Mouse (Mus musculus): Measurements from ENCODE around the gene Eva1c. TPM values are rescaled to one million over a fixed set of nuclear protein-coding genes. Genes with fewer than 3 reads are reported as not detected.

Eva1c gene
- polyA plus RNA-seq, 1 experiment from 2014 or later = 0.52 TPM

DNA sequence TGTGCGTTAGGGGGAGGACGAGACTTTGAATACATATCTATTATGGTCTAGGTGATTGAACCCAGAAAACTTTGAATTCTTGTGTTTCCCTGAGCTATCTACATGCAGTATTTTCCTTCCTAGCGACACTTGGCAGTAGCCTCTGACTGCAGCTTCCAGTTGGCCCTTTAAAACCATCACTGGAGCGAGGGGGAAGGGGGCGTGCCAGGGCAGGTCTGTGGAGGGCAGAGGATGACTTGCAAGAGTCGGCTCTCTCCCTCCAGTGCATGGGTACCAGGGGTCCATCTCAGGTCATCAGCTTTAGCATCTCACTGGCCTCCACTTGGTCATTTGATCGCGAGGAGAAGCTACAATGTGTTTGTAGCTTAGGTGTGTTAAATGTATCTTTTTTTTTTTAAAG lies 46.4 kb downstream of the Eva1c start:
- DNase-seq (ENCODE audit: low spot score) (no peak), ATAC-seq (replicated peaks; ENCODE audit: insufficient number of reproducible peaks, low FRiP score, low TSS enrichment, low read depth) (no peak)
- Histone ChIP-seq H3K27me3 (ENCODE audit: control insufficient read depth, insufficient read depth, low read length) (no peaks in the 10 kb centered on the region), H3K27ac (replicated peaks; ENCODE audit: low read depth, low read length) (no peak overlapping the region), H3K4me3 (ENCODE audit: low read depth, low read length) (no peak overlapping the region), H3K9me3 (replicated peaks; ENCODE audit: control insufficient read depth, low read length) (no peaks in the 10 kb centered on the region), H3K9ac (replicated peaks; ENCODE audit: low read length) (no peak overlapping the region), H3K4me1 (ENCODE audit: control insufficient read depth, insufficient read depth, low read length) (no peaks in the 10 kb centered on the region), H3K36me3 (replicated peaks; ENCODE audit: control insufficient read depth, insufficient read depth, low read depth, low read length) (no peaks in the 10 kb centered on the region), H3K4me2 (ENCODE audit: low read depth, low read length) (no peak overlapping the region)
- WGBS = 58% methylated on average over 8 of the region's 8 CpGs

DNA sequence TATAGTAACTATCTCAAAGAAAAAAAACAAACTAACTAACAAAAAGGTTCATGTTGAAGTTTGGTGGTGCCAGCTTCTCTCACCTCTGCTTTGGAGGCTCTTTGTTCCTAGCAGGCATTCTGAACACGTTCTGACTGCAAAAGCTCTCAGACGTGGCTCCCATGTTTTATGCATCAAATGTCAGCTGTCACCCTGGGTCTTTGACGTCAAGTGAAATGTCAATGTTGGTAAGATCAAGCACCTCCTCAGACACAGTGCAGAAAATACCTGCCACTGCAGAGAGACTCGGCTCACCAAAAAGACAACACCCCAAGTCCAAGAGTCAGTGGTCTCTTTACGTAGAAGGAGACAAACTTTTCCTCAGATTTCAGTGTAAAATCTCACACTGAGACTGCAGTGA lies 48.0 kb downstream of the Eva1c start:
- no peak overlapping the region for H3K4me2 ChIP-seq (ENCODE audit: low read depth, low read length)
- WGBS = 69% methylated on average over 5 of the region's 5 CpGs
- H3K9me3 ChIP-seq (replicated peaks; ENCODE audit: control insufficient read depth, low read length) = no peaks in the 10 kb centered on the region
- no peaks in the 10 kb centered on the region for H3K4me1 ChIP-seq (ENCODE audit: control insufficient read depth, insufficient read depth, low read length)
- no peaks in the 10 kb centered on the region for H3K27me3 ChIP-seq (ENCODE audit: control insufficient read depth, insufficient read depth, low read length)
- ATAC-seq (replicated peaks; ENCODE audit: insufficient number of reproducible peaks, low FRiP score, low TSS enrichment, low read depth) = no peak
- H3K9ac ChIP-seq (replicated peaks; ENCODE audit: low read length) = no peak overlapping the region
- no peak for DNase-seq (ENCODE audit: low spot score)
- H3K4me3 ChIP-seq (ENCODE audit: low read depth, low read length) = no peak overlapping the region
- H3K36me3 ChIP-seq (replicated peaks; ENCODE audit: control insufficient read depth, insufficient read depth, low read depth, low read length) = no peaks in the 10 kb centered on the region
- H3K27ac ChIP-seq (replicated peaks; ENCODE audit: low read depth, low read length) = no peak overlapping the region

DNA sequence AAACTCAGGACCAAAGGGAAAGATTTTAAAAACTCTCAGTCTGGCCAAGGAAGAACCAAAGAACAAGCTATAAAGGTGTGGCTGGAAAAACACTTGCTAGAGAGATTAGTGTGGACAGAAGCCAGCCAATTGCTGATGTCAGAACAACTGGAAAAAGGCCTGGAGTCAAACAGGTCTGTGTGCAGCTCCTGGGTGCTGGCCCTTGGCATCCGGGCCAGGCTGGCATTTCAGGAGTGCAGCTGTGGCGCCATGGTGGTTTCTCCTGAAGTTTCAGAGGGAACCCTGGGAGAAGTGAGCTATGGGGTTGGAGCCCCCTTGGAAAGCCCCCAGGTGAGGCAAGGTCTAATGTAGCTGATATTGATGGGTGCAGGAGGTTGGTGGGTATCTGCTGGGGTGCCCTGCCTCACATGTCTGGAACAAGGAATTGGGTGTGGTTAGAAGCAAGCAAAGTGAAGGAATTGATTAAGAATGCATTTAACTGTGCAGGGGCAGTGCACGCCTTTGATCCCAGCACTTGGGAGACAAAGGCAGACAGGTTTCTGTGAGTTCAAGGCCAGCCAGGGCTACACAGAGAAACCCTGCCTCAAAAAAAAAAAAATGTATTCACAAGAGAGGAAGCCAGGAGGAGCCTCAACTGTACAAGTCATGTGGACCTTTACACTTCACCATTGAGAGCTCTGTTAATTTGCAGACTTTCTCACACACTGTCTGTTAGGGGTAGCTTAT lies 51.8 kb downstream of the Eva1c start:
- no peak for DNase-seq (ENCODE audit: low spot score)
- Histone ChIP-seq H3K27me3 (ENCODE audit: control insufficient read depth, insufficient read depth, low read length) (no peaks in the 10 kb centered on the region), H3K36me3 (replicated peaks; ENCODE audit: control insufficient read depth, insufficient read depth, low read depth, low read length) (no peaks in the 10 kb centered on the region), H3K27ac (replicated peaks; ENCODE audit: low read depth, low read length) (no peak overlapping the region), H3K4me1 (ENCODE audit: control insufficient read depth, insufficient read depth, low read length) (no peaks in the 10 kb centered on the region), H3K9me3 (replicated peaks; ENCODE audit: control insufficient read depth, low read length) (no peaks in the 10 kb centered on the region), H3K9ac (replicated peaks; ENCODE audit: low read length) (no peak overlapping the region), H3K4me2 (ENCODE audit: low read depth, low read length) (no peak overlapping the region), H3K4me3 (ENCODE audit: low read depth, low read length) (no peak overlapping the region)
- 84% methylated on average over 3 of the region's 3 CpGs for WGBS
- no peak for ATAC-seq (replicated peaks; ENCODE audit: insufficient number of reproducible peaks, low FRiP score, low TSS enrichment, low read depth)

DNA sequence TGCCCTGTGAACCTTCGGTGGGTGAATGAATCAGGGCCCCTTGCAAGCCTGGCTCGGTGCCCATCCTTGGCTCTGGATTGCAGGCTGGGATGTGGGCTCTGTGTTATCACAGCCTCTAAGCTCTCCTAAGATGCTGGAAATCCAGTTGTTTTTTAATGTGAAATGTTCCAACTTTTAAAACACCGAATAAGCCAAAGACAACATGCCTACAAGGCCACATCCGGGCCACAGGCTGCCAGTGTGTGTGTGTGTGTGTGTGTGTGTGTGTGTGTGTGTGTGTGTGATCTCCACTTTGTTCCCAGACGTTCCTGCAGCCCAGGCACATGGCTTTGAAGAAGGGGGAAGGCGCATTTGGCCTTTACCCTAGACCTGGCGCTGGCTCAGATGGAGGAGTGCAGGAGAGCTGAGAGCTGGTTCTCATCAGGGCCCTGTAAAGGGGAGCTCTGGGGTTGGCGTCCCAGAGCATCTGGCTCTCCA lies 56.0 kb downstream of the Eva1c start:
- Histone ChIP-seq H3K9ac (replicated peaks; ENCODE audit: low read length) (no peak overlapping the region), H3K4me1 (ENCODE audit: control insufficient read depth, insufficient read depth, low read length) (no peaks in the 10 kb centered on the region), H3K4me3 (ENCODE audit: low read depth, low read length) (no peak overlapping the region), H3K36me3 (replicated peaks; ENCODE audit: control insufficient read depth, insufficient read depth, low read depth, low read length) (no peaks in the 10 kb centered on the region), H3K27me3 (ENCODE audit: control insufficient read depth, insufficient read depth, low read length) (no peaks in the 10 kb centered on the region), H3K9me3 (replicated peaks; ENCODE audit: control insufficient read depth, low read length) (no peaks in the 10 kb centered on the region), H3K4me2 (ENCODE audit: low read depth, low read length) (no peak overlapping the region), H3K27ac (replicated peaks; ENCODE audit: low read depth, low read length) (no peak overlapping the region)
- 59% methylated on average over 8 of the region's 8 CpGs for WGBS
- ATAC-seq (replicated peaks; ENCODE audit: insufficient number of reproducible peaks, low FRiP score, low TSS enrichment, low read depth) (no peak), DNase-seq (ENCODE audit: low spot score) (peak; percentile 39)

DNA sequence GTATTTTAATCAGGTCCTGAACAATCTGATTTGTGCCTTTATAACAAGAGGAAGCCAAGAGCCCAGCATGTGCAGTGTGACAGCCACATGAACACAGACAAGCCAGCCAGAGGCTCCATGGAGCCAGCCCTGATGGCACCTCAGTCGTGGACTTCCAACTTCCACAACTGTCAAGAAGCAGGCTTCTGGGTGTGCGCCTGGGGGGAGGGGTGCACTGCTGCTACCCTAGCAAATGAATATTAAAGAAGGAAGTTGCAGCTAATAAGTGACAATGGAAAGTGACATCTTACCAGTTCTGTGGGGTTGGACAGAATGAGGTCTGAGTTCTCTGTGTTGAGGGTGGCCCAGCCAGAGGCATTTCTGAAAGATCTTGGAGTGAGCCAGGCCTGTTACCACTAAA lies 58.8 kb downstream of the Eva1c start:
- ATAC-seq (replicated peaks; ENCODE audit: insufficient number of reproducible peaks, low FRiP score, low TSS enrichment, low read depth) = no peak
- Histone ChIP-seq H3K4me3 (ENCODE audit: low read depth, low read length) (no peak overlapping the region), H3K4me2 (ENCODE audit: low read depth, low read length) (no peak overlapping the region), H3K36me3 (replicated peaks; ENCODE audit: control insufficient read depth, insufficient read depth, low read depth, low read length) (no peaks in the 10 kb centered on the region), H3K4me1 (ENCODE audit: control insufficient read depth, insufficient read depth, low read length) (no peaks in the 10 kb centered on the region), H3K27ac (replicated peaks; ENCODE audit: low read depth, low read length) (no peak overlapping the region), H3K9ac (replicated peaks; ENCODE audit: low read length) (no peak overlapping the region), H3K27me3 (ENCODE audit: control insufficient read depth, insufficient read depth, low read length) (no peaks in the 10 kb centered on the region), H3K9me3 (replicated peaks; ENCODE audit: control insufficient read depth, low read length) (no peaks in the 10 kb centered on the region)
- DNase-seq (ENCODE audit: low spot score) = no peak
- 73% methylated on average over 2 of the region's 2 CpGs for WGBS

DNA sequence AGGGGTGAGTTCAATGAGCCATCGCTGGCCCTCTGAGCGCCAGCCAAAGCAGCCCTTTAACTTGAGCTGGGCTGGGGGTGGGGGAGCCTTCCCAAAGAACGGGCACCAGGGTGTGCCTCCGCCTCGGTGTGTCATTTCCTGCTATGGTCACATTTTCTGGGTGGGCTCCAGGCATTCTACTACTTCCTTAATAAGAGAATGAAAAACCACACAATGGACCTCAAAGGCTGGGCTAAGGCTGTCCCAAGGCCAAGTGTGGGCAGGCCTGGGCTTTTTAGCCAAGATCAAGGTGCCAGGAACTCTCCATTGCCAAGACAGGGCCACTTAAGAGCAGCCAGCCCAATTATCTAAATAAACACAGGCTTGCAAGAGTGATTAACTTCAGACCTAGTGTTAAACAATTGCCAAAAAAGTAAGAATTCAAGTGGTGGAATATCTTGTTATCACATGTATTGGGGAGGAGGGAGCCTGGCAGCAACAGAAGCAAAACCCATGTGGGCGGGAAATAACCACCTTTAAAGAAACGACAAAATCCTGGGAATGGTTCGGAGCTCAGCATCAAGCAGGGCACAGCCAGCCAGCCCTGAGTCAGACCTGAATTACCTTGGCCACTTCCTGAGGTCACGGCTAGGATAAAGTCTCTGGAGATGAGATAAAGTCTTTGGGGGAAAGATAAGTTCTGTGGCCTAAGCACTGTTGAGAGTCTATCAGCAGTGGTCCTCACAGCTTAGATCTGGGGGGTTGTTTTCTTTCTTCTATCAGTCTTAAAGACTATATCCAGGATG lies 59.5 kb downstream of the Eva1c start:
- Histone ChIP-seq H3K4me2 (ENCODE audit: low read depth, low read length) (no peak overlapping the region), H3K4me1 (ENCODE audit: control insufficient read depth, insufficient read depth, low read length) (no peaks in the 10 kb centered on the region), H3K4me3 (ENCODE audit: low read depth, low read length) (no peak overlapping the region), H3K9ac (replicated peaks; ENCODE audit: low read length) (no peak overlapping the region), H3K9me3 (replicated peaks; ENCODE audit: control insufficient read depth, low read length) (no peaks in the 10 kb centered on the region), H3K27me3 (ENCODE audit: control insufficient read depth, insufficient read depth, low read length) (no peaks in the 10 kb centered on the region), H3K27ac (replicated peaks; ENCODE audit: low read depth, low read length) (no peak overlapping the region), H3K36me3 (replicated peaks; ENCODE audit: control insufficient read depth, insufficient read depth, low read depth, low read length) (no peaks in the 10 kb centered on the region)
- WGBS = 69% methylated on average over 9 of the region's 9 CpGs
- no peak for DNase-seq (ENCODE audit: low spot score)
- no peak for ATAC-seq (replicated peaks; ENCODE audit: insufficient number of reproducible peaks, low FRiP score, low TSS enrichment, low read depth)

DNA sequence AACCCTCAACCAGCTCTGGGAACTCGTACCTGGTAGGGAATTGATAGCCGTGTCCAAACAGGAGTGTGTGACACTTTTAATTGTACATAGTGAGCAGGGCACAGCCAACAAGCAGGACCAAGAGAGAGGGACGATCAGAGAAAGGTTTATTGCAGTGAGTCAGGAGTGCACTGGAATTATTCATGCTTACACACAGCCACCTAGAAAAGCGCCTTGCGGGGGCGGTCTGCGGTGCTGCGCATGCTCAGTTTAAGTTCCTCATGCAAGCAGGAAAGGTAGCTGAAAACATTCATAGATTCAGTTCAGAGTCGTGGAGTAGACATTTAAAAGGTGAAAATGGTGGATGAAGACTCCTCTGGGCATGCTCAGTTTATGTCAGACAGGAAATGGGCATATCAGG lies 64.2 kb downstream of the Eva1c start:
- no peak overlapping the region for H3K9ac ChIP-seq (replicated peaks; ENCODE audit: low read length)
- no peak for DNase-seq (ENCODE audit: low spot score)
- 87% methylated on average over 9 of the region's 9 CpGs for WGBS
- no peak overlapping the region for H3K4me3 ChIP-seq (ENCODE audit: low read depth, low read length)
- no peak overlapping the region for H3K4me2 ChIP-seq (ENCODE audit: low read depth, low read length)
- no peaks in the 10 kb centered on the region for H3K4me1 ChIP-seq (ENCODE audit: control insufficient read depth, insufficient read depth, low read length)
- no peaks in the 10 kb centered on the region for H3K27me3 ChIP-seq (ENCODE audit: control insufficient read depth, insufficient read depth, low read length)
- H3K36me3 ChIP-seq (replicated peaks; ENCODE audit: control insufficient read depth, insufficient read depth, low read depth, low read length) = no peaks in the 10 kb centered on the region
- H3K27ac ChIP-seq (replicated peaks; ENCODE audit: low read depth, low read length) = no peak overlapping the region
- no peaks in the 10 kb centered on the region for H3K9me3 ChIP-seq (replicated peaks; ENCODE audit: control insufficient read depth, low read length)
- no peak for ATAC-seq (replicated peaks; ENCODE audit: insufficient number of reproducible peaks, low FRiP score, low TSS enrichment, low read depth)

DNA sequence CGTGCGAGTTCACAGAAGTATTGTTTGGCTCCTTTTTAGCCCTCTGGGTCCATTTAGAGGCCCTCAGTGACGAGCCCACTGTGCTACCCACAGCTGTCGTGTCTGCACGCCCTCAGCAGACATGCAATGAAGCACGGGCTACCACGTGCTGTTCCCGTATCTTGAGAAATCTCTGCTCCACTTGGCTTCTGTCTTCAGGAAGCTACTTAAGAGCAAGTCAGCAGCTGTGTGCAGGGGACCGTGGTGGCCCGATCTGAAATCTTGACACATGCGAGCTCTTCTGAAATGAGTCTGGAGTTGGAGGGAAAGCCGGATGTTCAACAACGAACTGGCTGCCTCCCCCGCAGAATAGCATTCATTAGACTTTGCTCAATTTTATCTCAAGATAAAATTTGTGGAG lies 65.1 kb downstream of the Eva1c start:
- no peaks in the 10 kb centered on the region for H3K36me3 ChIP-seq (replicated peaks; ENCODE audit: control insufficient read depth, insufficient read depth, low read depth, low read length)
- H3K27me3 ChIP-seq (ENCODE audit: control insufficient read depth, insufficient read depth, low read length) = no peaks in the 10 kb centered on the region
- no peaks in the 10 kb centered on the region for H3K4me1 ChIP-seq (ENCODE audit: control insufficient read depth, insufficient read depth, low read length)
- H3K9me3 ChIP-seq (replicated peaks; ENCODE audit: control insufficient read depth, low read length) = no peaks in the 10 kb centered on the region
- DNase-seq (ENCODE audit: low spot score) (no peak), ATAC-seq (replicated peaks; ENCODE audit: insufficient number of reproducible peaks, low FRiP score, low TSS enrichment, low read depth) (no peak)
- H3K27ac ChIP-seq (replicated peaks; ENCODE audit: low read depth, low read length) = no peak overlapping the region
- no peak overlapping the region for H3K4me2 ChIP-seq (ENCODE audit: low read depth, low read length)
- no peak overlapping the region for H3K9ac ChIP-seq (replicated peaks; ENCODE audit: low read length)
- WGBS = 74% methylated on average over 14 of the region's 14 CpGs
- no peak overlapping the region for H3K4me3 ChIP-seq (ENCODE audit: low read depth, low read length)
